In the genomic region with DNA sequence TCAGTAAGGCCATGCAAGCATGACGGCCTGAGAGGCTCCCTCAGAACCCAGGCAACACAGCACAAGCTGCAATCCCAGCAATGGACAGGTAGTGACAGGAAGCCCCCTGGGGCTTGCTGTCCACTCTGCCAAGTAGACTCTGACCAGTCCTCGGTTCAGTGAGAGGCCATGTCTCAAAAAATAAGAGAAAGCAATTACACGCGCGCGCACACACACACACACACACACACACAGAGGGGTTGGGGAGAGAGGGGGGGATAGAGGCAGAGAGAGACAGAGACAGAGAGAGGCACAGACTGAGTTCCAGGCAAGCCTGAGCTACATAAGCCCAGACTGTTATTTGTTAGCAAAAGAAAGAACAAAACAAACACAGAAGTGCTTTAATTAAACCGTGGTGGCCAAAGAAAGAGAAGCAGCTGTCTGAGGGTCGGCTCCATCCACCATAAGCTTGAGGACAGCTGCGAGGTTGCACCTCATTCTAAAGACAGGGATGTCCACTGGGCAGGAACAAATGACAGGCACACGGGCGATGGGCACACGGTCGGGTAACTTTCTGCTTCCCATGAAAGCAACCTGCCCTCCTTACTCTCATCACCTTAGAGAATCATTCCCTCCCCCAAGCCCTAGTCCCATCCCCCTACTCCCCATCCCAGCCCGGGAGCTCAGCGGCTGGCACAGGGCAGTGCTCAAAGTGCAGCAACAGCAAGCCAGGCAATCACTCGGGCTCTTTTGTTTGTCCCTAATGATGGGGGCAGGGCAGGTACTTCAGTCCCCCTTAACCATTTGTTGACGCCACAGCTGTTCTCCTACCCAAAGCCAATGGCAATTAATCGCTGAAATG, we compare ENCODE assay signal across 8 mouse cellular contexts. TPM values are rescaled to one million over a fixed set of nuclear protein-coding genes. Genes with fewer than 3 reads are reported as not detected.
A peak's percentile ranks its signal among the peaks of the same experiment; 100 is the strongest.
DNase-seq lines count a peak whose midpoint lies in the region; ATAC-seq and TF ChIP-seq lines count a peak whose summit lies in the region.

No protein-coding gene starts in this region.

- H3K4me1 ChIP-seq in forebrain, embryonic 10.5 days = peaks cover 66% of the 10 kb centered on the region
- H3K4me1 ChIP-seq in midbrain, postnatal 0 days (ENCODE audit: insufficient read depth, low read length) = peaks cover 8% of the 10 kb centered on the region; the same call in 1 of the 2 replicates

- H3K27me3 ChIP-seq in forebrain, embryonic 10.5 days (ENCODE audit: poor library complexity, severe bottlenecking) = no peaks in the 10 kb centered on the region
- no peaks in the 10 kb centered on the region for H3K27me3 ChIP-seq in midbrain, postnatal 0 days (ENCODE audit: insufficient read depth, low read length)

- ATAC-seq in midbrain, postnatal 0 days (ENCODE audit: low FRiP score) = no peak

- 21% methylated on average over 18 of the region's 18 CpGs for WGBS in forebrain, embryonic 10.5 days
- WGBS in midbrain, postnatal 0 days = 29% methylated on average over 18 of the region's 18 CpGs

- peak overlapping the region; percentile 85 for H3K27ac ChIP-seq in forebrain, embryonic 10.5 days
- H3K27ac ChIP-seq in midbrain, postnatal 0 days (ENCODE audit: low read depth, low read length) = no peak overlapping the region

- DNase-seq in layer of hippocampus, postnatal 10 days (ENCODE audit: low spot score in 2 of 2) = peak; percentile 15 to 26
- no peak for DNase-seq in layer of hippocampus, adult 9-11 months
- DNase-seq in forebrain, embryonic 10.5 days (ENCODE audit: extremely low spot score, low spot score) = peak; percentile 66
- DNase-seq in kidney, adult 9 months = peak; percentile 78
- peak; percentile 53 for DNase-seq in midbrain, postnatal 0 days (ENCODE audit: low spot score)
- DNase-seq in layer of hippocampus, adult 11-12 months (ENCODE audit: low spot score) = no peak
- no peak for DNase-seq in adrenal gland, postnatal 14 days
- DNase-seq in ovary, postnatal 36 days (ENCODE audit: low spot score) = no peak

- TF ChIP-seq CTCF in midbrain, postnatal 0 days (IDR thresholded peaks at IDR 0.05) = no peak

- peak overlapping the region; percentile 41 for H3K4me3 ChIP-seq in forebrain, embryonic 10.5 days
- H3K4me3 ChIP-seq in midbrain, postnatal 0 days (ENCODE audit: low read depth, low read length) = no peak overlapping the region

- H3K9ac ChIP-seq in midbrain, postnatal 0 days (replicated peaks; ENCODE audit: low read length, poor library complexity, severe bottlenecking) = 0 out of 2 replicates have a peak overlapping the region, but pooled peaks have one; percentile 33

- no peaks in the 10 kb centered on the region for H3K9me3 ChIP-seq in forebrain, embryonic 10.5 days
- H3K9me3 ChIP-seq in midbrain, postnatal 0 days (ENCODE audit: low read length) = no peaks in the 10 kb centered on the region

- H3K4me2 ChIP-seq in midbrain, postnatal 0 days (ENCODE audit: low read depth, low read length, poor library complexity, severe bottlenecking) = peak overlapping the region; percentile 35

- peaks cover 69% of the 10 kb centered on the region for H3K36me3 ChIP-seq in forebrain, embryonic 10.5 days (replicated peaks)
- H3K36me3 ChIP-seq in midbrain, postnatal 0 days (ENCODE audit: insufficient read depth, low read length) = no peaks in the 10 kb centered on the region

RNA-seq across cellular contexts. Expression of gene Jam3, which starts 6.4 kb away (rescaled TPM):
- total RNA-seq in layer of hippocampus, postnatal 10 days (2021) = 10 to 100 TPM; 24.3 to 26.5 TPM
- polyA plus RNA-seq in forebrain, embryonic 10.5 days (2016; fragmentation: Nextera tagmentation; extraction: Ambion mirVana) = 146 and 150 TPM in 2 replicates
- total RNA-seq in midbrain, postnatal 0 days (2014; rRNA removed) = 20.6 and 37.3 TPM in 2 replicates
- 28.8 and 29.2 TPM in 2 replicates for polyA plus RNA-seq in midbrain, postnatal 0 days (2015; fragmentation: Nextera tagmentation; extraction: Ambion mirVana)
- 30.9 and 38.4 TPM in 2 replicates for total RNA-seq in adrenal gland, postnatal 14 days (2021)

Comparison
In these comparisons a context has a peak if more than half of its experiments do, and no peak if none do; other contexts are left out.
1. DNase-seq: peak in layer of hippocampus, postnatal 10 days (2 of 2), forebrain, embryonic 10.5 days (single experiment), kidney, adult 9 months (single experiment) and midbrain, postnatal 0 days (single experiment); none in layer of hippocampus, adult 9-11 months (single experiment), layer of hippocampus, adult 11-12 months (single experiment), adrenal gland, postnatal 14 days (single experiment) and ovary, postnatal 36 days (single experiment).